Mouse (Mus musculus) layer of hippocampus, adult 11-12 months (tissue): Measurements from ENCODE around the gene Vwa3a.

Experiments used
- DNase-seq: peaks from one replicate; pipeline ENCODE4 v3.0.0; 2022; ENCODE audit warnings: low spot score

Vwa3a gene

GRCm38 (mm10) chr7:120746821-120747220, 7.7 kb downstream of the Vwa3a start:
- no peak for DNase-seq

DNA sequence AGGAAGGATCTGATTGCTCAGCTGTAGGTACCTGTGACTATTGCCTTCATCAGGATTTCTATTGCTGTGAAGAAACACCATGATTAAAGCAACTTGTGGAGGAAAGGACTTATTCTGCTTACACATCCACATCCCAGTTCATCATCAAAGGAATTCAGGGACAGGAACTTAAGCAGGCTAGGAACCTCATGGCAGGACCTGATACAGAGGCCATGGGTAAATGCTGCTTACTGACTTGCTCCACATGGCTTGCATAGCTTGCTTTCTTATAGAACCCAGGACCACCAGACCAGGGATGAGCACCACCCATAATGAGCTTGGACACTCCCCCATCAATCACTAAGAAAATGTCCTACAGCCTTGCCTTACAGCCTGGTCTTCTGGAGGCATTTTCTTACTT, 9.4 kb downstream of the Vwa3a start:
- DNase-seq = no peak

- no peak for DNase-seq
These were observed 12.2 kb downstream of the Vwa3a start for GRCm38 (mm10) chr7:120751330-120751729.

GRCm38 (mm10) chr7:120751906-120752305, 12.8 kb downstream of the Vwa3a start:
- no peak for DNase-seq

- peak; percentile 85 for DNase-seq
These were observed 15.6 kb downstream of the Vwa3a start for GRCm38 (mm10) chr7:120754671-120755070.

GRCm38 (mm10) chr7:120767369-120767768, 28.3 kb downstream of the Vwa3a start:
- DNase-seq = no peak

DNA sequence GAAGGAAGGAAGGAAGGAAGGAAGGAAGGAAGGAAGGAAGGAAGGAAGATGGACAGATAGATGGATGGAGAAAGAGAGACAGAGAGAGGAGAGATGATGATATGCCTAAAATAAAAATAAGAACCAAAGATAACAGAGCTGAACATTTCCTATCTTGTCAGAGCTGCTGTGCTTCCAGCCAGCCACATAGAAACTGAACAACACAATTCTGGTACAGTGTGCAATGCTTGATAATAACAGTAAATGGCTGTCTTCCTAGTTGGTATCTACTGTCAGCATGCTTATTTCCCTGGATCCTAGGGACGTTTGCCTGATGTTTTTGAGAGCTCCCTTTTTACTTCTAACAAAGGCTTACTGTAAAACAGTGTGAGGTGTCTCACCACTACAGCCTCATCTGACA, 32.3 kb downstream of the Vwa3a start:
- no peak for DNase-seq

GRCm38 (mm10) chr7:120778012-120778411, 38.9 kb downstream of the Vwa3a start:
- DNase-seq = no peak

DNA sequence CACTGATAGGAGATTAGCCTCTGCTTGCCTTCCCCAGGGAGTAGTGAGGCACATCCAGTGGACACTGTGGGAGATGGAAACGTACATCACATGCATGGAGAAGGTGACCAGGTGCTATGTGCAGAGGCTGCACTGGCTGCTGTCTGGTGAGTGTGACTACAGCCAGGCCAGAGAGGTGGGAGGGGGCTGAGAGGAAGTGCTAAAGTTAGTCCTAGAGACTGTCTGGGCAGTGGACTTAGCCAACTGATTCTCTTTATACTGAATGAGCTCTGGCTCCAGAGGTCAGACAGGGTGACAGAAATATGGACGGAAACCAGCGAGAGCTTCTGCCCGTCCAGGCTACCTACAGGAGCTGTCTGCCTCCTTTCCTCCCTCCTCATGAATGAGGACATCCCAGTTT, 56.4 kb downstream of the Vwa3a start:
- DNase-seq = no peak

DNA sequence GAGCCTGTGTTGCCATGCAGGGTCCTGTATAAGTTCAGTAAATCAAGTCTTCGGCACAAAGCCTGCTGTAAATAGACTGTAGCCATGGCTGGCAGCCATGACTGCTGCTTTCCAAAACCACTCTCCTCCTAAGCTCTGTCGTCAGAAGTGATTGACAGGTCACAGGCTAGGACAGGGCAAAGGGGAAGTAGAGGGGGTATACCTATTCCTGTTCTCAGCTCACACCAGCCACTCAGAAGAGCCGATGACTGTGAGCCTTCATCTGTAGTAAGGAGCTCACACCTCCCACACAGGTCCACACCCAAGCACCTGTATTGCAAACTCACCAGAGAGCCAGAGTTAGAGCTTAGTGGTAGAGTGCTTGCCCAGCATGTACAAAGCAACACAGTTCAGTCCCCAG, 57.3 kb downstream of the Vwa3a start:
- DNase-seq = no peak

- DNase-seq = no peak
These were observed 64.2 kb downstream of the Vwa3a start for GRCm38 (mm10) chr7:120803268-120803667.

GRCm38 (mm10) chr7:120809705-120810104, 70.6 kb downstream of the Vwa3a start:
- DNase-seq = no peak

GRCm38 (mm10) chr7:120811834-120812415, 72.8 kb downstream of the Vwa3a start, which contains the start of gene Gm5737:
Gm5737 (plus strand) TSS chr7:120812365.
- no peak for DNase-seq

GRCm38 (mm10) chr7:120817552-120817951, 78.4 kb downstream of the Vwa3a start:
- DNase-seq = no peak

GRCm38 (mm10) chr7:120819386-120819785, 80.3 kb downstream of the Vwa3a start:
- no peak for DNase-seq

DNA sequence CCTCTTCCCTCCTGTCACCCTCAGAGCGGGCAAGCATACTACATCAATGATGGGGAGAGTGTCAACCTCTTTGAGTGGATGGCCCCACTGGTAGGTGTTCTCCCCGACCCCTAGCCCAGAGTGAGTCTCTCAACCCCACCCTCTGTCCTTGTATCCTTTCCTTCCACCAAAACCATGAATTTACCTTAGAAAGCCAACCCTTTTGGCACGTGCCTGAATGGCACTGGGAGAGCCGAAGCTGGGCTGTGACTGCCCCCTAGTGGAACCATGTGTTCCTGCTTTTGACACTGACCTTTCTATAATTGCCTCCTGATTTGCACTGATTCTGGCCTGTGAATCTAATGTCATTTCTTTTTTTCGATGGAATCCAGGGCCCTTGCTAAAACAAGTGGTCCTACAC, 84.1 kb downstream of the Vwa3a start:
- DNase-seq = peak; percentile 68

GRCm38 (mm10) chr7:120825097-120825496, 86.0 kb downstream of the Vwa3a start:
- DNase-seq = no peak

DNA sequence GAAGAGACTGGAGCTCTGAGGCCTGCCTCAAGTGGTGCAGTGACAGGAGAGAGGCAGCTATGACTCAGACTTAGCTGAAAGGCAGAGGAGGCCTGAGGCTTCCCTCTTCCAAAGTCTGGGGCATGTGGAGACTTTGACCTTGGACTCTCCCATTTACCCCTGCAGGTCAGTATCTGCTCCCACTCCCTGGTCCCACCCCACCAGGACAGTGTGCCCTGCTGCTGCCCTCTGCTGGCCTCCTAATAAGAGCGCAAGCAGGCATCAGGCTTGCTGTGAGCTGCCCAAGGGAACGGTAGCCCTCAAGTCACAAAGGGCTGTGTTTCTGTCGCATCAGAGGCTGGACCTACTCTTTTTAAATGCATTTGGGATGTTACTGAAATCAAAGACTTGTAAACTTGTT, 87.3 kb downstream of the Vwa3a start:
- no peak for DNase-seq

- peak; percentile 47 for DNase-seq
These were observed 91.6 kb downstream of the Vwa3a start for GRCm38 (mm10) chr7:120830431-120831381.

GRCm38 (mm10) chr7:120834426-120834825, 95.3 kb downstream of the Vwa3a start:
- DNase-seq = no peak

DNA sequence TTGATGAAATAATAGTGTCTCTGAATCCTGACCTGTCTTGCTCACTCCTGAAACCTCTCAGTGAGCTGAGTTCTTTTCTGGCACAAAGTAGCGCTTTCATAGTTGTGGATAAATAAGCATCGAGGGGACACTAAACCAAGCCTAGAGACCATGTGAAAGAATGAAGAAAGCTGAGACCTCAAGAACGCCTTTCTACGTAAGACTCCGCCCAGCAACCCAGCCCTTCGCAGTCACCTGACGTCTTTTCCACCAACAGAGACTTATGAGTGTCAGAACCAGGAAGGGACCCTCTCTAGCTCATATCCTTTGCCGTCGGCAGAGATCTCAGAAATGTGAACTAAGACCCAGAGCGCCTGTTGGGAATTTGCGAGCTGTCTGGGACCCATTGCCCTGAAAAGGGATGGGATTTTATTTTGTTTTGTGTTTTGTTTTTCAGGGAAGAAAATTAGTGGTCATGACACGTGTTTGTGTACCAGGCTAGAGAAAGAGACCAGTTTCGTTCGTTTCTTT, 95.8 kb downstream of the Vwa3a start:
- peak; percentile 69 for DNase-seq

DNA sequence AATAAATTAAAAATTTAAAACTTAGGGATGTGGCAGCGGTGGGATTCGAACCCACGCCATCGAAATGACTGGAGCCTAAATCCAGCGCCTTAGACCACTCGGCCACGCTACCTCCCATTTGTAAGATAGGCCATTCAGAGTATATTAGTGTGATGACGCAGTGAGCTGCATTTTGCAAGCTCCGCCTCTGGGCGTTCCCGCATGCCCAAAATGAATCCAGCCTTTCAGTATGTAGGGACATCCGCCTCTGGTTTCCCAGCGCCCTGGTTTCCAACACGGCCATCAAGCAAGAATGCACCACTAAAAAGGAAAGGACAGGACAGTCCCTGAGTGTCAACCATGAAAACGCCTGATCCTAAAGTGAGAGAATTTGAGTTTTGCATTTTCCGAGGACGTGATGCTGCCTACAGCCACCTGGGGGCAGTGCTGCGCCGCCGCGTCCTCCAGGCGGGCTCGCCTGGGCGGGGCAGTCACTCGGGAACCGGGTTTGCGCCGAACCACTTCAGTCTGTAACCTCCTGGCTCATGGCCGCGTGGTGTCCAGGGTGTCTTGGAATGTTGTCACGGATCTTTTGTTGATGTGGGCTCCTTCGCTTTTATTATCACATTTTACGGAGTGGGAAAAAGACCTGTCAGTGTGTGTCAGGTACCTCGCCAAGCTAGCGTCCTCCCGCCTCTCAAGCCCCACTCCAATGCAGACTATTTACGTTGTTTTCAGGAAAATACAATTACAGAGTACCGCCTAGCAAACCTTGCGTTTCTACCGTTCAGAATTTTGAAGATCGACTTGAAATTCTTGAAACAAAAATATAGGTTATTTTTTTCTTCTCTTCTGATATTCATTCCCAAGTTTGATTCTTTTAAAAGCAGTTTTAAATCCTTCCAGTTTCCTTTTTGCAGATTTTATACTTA, 96.6 kb downstream of the Vwa3a start:
- peak; percentile 97 for DNase-seq
